Mouse (Mus musculus): ENCODE measurements at regions not wholly inside any gene's neighbourhood (a gene's known extent, or its start where the extent isn't known, plus 50 kb on each side); places are given as distances from the start of the nearest gene placed in this dataset.
"Not testable (repeated sequence)": the region's sequence is repeated elsewhere in the genome, so short reads cannot be mapped to it uniquely, and the experiment has no call there.

- no peak for DNase-seq (ENCODE audit: low spot score)
These were observed 137.0 kb upstream of the Rapgef5 start for GRCm38 (mm10) chr12:117379103-117379850.

GRCm38 (mm10) chr12:117380836-117381235, 135.4 kb upstream of the Rapgef5 start:
- DNase-seq (ENCODE audit: low spot score): no peak

- not testable (repeated sequence) for DNase-seq (ENCODE audit: low spot score)
These were observed 133.6 kb upstream of the Rapgef5 start for GRCm38 (mm10) chr12:117382727-117383126.

GRCm38 (mm10) chr12:117385072-117385666, 131.1 kb upstream of the Rapgef5 start:
- DNase-seq (ENCODE audit: low spot score): peak; percentile 78

- DNase-seq (ENCODE audit: low spot score): no peak
These were observed 130.6 kb upstream of the Rapgef5 start for GRCm38 (mm10) chr12:117385697-117386096.

GRCm38 (mm10) chr12:117386957-117387356, 129.3 kb upstream of the Rapgef5 start:
- no peak for DNase-seq (ENCODE audit: low spot score)

- DNase-seq (ENCODE audit: low spot score): peak; percentile 14
These were observed 126.5 kb upstream of the Rapgef5 start for GRCm38 (mm10) chr12:117389516-117390347.

- DNase-seq (ENCODE audit: low spot score): no peak
These were observed 118.8 kb upstream of the Rapgef5 start for GRCm38 (mm10) chr12:117397512-117397911.

- DNase-seq (ENCODE audit: low spot score): peak; percentile 80
These were observed 112.6 kb upstream of the Rapgef5 start for GRCm38 (mm10) chr12:117403513-117404156.

GRCm38 (mm10) chr12:117404157-117404752, 112.0 kb upstream of the Rapgef5 start:
- no peak for DNase-seq (ENCODE audit: low spot score)

- no peak for DNase-seq (ENCODE audit: low spot score)
These were observed 109.4 kb upstream of the Rapgef5 start for GRCm38 (mm10) chr12:117406832-117407231.

GRCm38 (mm10) chr12:117410604-117411003, 105.7 kb upstream of the Rapgef5 start:
- peak; percentile 48 for DNase-seq (ENCODE audit: low spot score)

GRCm38 (mm10) chr12:117412257-117412656, 104.0 kb upstream of the Rapgef5 start:
- DNase-seq (ENCODE audit: low spot score): peak; percentile 50

- no peak for DNase-seq (ENCODE audit: low spot score)
These were observed 103.3 kb upstream of the Rapgef5 start for GRCm38 (mm10) chr12:117412779-117413505.

GRCm38 (mm10) chr12:117414020-117414419, 102.3 kb upstream of the Rapgef5 start:
- no peak for DNase-seq (ENCODE audit: low spot score)

- DNase-seq (ENCODE audit: low spot score): no peak
These were observed 101.1 kb upstream of the Rapgef5 start for GRCm38 (mm10) chr12:117415146-117415545.

- no peak for DNase-seq (ENCODE audit: low spot score)
These were observed 98.3 kb upstream of the Rapgef5 start for GRCm38 (mm10) chr12:117417991-117418390.

GRCm38 (mm10) chr12:117422315-117422978, 93.8 kb upstream of the Rapgef5 start:
- DNase-seq (ENCODE audit: low spot score): no peak

GRCm38 (mm10) chr12:117425363-117426031, 90.8 kb upstream of the Rapgef5 start:
- DNase-seq (ENCODE audit: low spot score): no peak

- peak; percentile 70 for DNase-seq (ENCODE audit: low spot score)
These were observed 88.8 kb upstream of the Rapgef5 start for GRCm38 (mm10) chr12:117427431-117427830.
